Mouse (Mus musculus): ENCODE results near the gene Krt7. TPM values are rescaled to one million over a fixed set of nuclear protein-coding genes. Genes with fewer than 3 reads are reported as not detected.

Krt7 gene
- total RNA-seq, 2 experiments from 2014 or later = not detected

DNA sequence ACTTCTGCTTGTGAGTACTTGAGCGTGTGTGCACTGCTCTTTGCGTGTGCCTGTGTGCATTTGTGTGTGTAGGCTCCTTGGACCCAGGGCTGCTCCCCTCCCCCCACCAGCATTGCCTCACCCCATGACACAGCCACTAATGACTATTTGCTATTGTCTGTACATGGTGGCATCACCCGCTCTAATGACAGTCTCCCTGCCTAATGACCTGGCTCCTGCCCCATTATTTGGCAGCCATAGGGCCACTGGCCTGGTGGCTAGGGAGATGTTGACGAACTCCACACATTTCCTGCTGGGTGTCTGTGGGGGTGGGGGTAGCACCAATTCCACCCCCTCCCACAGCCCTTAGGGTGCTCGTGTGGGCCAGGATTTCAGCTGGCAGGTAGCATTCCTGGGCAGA, 32.2 kb upstream of the Krt7 start:
- DNase-seq = no peak

DNA sequence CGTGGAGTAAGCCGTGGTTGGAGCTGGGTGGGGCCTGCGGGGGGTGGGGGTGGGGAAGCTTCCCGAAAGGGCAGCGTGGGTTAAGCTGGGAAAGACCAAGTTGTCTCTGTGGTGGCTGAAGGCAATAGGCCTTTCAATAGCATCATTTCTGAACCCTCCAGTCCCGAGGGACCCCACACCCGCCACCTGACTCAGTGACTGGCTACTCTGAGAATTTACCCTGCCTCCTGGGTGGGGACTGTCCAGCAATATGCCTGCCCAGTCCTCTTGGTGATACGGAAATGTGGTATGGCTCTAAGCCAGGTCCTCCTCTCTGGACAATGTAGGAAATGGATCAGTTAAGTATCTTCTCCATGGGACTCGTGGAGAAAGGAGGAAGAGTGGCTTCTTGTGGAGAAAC, 29.1 kb upstream of the Krt7 start:
- DNase-seq = no peak

DNA sequence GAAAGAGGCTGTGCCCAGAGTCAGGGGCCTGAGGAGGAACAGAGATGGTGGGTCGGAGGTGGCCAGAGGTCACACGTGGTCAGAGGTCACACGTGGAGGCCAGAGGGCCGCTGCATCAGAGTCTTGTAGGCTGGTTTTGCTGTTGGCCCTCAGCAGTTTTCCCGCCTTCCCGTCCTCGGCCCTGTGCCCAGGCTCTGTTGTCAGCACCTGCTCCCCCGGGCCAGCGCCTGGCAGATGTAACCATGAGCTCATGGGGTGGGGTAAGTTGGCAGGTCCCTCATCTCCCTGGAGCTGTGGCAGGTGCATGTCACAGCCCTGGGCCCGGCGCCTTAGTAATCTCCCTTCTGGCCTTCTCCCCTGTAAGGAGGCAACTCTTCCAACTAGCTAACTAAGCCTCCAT, 28.0 kb upstream of the Krt7 start:
- no peak for DNase-seq

DNA sequence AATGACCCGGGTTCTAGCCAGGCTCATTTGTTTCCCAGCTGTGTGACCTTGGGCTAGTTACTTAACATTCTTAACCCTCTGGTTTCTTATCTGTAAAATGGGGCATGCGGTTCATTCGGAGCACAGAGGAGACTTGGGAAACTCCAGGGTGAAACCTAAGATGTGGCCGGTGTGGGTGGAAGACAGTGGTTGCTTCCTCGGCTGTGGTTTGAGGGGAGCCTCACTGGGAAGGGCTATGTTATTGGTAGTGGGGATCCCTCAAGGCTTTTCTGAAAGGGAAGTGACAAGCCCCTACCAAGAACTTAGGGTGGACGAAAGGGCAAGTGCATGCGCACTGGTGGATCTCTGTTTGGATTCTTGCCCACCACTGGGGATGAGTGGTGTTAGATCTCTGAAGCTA, 26.2 kb upstream of the Krt7 start:
- no peak for DNase-seq

DNA sequence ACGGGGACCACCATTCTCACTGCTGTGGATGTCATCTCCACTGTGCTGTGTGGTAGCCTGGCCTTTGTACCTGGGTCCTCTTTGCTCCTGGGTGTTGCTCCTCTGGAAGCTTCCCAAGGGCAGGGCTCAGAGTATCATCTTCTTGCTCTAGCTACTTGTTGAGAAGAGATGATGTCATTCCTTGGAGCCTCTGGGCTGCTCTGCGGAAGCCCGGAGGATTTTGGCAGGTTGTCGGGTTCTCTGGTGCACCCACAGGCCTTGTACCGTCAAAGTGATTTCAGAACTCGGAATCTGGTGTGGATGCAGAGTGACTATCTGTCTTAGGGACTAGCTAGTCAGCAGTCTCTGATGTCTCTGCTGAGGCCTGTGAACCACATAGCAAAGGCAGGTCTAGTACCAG, 25.8 kb upstream of the Krt7 start:
- no peak for DNase-seq

DNA sequence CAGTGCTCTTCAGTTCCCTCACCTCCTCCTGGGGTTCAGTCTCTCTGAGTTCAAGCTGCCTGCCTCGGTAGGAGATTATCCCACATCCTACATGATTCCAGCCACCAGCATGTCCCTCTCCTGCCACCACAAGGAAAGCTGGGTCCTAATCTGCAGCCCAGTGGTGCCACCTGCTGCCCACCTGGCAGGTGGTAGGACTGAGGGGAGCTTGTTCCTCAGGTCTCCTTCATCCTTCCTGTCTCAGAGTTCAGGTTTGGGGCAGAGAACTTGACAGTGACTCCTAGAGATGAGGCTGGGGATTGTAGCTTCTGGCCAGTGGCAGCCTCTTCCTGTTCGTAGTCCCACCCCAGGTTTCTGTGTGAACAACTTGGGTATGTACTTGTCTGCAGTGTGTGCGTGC, 23.7 kb upstream of the Krt7 start:
- DNase-seq = no peak

DNA sequence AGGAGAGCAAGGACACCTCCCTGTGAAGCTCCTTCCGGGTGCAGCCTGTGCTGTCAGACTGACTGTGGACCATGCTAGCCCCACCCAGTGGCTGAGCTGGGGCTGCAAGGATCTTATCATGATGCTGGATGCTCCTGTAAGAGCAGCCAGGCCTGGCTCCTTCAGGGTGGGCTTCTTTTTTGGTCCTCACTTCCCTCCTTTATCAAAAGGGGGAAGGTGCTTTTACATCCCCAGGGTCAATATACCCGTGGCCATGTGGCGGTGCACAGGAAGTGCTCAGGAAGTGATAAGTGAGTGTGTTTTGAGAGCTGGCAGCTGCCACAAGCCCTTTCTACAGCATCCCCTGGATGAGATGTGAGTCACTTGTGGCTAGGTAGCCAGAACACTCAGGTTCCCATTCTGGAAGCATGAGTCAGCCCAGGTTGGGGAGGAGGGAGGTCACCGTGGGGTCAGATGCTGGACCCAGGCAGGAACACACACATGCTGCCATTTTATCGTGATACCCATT, 22.8 kb upstream of the Krt7 start:
- no peak for DNase-seq

DNA sequence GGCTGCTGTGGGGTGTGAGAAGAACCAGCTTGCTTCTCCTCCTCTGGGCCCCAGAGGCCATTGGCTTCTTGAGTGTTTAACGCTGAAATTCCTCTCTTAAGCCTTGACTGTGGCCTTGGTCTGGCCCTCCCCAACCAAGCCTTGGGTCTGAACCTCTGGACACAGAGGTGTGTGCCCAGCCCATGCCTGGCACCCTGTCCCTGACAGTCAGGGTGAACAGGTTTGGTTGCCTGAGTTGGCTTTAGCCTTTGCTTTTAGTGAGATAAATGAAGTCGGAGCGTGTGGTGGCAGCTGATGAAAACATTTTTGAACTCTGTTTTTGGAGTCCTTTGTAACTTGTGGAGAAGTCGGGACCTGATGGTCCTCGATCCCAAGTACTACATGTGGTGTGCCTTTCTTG, 20.6 kb upstream of the Krt7 start:
- no peak for DNase-seq

DNA sequence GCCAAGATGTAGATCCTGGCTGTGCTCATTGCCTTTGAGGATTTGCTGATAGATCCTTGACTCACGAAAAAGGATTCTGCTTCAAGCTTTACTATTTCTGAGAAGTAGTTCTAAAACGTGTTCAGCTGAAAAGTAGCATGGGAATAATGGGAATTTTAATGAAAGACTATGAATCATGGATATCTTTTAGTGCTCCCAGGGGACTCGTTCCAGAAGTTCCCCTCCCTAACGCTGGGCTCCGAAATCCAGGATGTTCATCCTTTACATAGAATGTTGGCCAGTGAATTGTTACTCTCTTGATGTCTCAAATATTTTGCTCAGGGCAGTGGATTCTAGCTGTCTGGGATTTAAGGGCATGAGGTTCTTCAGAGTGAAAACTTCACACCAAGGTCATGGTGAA, 18.6 kb upstream of the Krt7 start:
- DNase-seq = no peak

DNA sequence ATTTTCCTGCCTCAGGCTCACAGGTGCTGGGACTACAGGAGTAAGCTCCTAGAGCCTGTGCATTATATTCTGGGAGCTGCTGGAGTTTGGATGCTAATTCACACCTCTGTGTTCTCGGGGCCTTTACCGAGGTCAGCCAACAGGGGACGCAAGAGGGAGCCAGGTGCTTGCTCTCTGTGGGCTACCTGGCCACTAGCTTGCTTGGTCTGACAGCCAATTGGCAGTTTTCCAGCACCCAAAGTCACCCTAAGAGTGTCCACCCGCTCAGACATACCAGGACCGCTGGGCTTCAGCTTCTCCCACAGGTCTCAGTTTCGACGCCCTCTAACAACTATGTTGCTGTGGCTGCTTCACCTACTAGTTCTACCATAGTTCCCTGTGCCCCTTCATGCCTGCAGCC, 15.9 kb upstream of the Krt7 start:
- DNase-seq = no peak

DNA sequence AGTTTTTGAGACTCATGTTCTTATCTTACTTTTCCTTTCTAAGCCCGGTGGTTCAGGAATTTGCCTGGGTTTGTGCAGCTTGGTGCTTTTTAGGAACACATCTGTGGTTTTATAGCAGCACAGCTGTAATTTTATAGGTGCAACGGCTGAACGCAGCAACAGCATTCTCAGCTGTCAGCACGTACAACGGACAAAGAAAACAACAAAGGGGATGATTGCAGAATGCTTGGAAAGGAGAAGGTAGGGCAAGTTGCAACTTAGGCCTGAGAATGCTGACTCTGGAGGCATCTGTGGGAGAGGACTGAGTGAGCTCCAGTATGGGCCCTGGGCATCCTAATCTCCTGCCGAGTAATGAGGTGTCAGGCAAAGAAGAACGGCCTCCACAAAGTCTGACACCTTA, 14.4 kb upstream of the Krt7 start:
- DNase-seq = no peak

DNA sequence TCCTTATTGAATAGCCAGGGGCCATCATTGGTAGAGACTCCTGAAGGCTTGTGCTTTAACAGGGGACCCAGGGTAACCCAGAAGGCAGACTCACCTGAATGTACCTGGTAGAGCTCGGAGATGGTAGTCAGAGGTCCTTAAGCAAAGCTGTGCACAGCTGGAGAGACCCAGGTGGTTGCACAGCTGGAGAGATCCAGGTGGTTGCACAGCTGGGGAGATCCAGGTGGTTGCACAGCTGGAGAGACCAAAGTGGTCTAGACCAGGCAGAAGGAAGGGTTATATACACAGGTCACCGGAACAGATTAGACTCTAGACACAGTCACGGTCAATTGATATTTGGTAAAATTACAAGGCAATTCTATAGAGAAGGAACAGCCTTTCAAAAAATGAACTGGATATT, 13.9 kb upstream of the Krt7 start:
- DNase-seq = no peak

DNA sequence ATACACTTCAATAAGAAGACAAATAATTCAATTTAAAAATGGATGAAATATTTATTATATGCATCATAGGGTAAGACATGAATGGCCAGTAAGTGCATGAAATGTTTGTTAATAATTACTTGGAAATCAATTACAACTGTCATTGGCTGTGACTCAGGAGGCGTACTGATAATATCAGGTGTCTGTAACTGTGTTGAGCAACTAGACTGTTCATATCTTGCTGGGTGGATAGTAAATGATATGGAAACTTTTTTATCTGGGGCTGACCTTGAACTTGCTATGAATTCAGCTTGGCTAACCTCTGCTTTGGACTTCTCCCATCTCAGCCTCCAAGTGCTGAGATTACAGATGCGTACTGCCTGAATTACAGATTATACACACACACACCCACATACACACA, 13.2 kb upstream of the Krt7 start:
- no peak for DNase-seq

DNA sequence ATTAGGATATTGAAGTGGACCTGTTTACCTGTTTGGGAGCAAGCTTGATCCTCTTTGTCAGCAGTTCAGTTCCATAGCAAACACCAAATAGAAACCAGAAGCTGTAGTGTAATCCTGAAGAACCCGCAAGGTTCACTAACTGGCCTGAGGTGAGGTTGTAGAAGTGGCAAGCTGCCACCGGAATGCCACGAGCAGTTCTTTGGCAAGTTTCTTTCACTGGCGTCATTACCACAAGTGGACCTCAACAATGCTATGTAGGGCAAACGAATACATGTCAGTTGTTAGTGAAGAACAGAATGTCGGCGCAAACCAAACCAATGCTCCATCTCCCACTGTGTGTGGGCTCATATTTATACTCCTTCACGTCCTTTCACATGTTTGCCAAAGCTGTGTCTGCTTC, 12.6 kb upstream of the Krt7 start:
- no peak for DNase-seq

DNA sequence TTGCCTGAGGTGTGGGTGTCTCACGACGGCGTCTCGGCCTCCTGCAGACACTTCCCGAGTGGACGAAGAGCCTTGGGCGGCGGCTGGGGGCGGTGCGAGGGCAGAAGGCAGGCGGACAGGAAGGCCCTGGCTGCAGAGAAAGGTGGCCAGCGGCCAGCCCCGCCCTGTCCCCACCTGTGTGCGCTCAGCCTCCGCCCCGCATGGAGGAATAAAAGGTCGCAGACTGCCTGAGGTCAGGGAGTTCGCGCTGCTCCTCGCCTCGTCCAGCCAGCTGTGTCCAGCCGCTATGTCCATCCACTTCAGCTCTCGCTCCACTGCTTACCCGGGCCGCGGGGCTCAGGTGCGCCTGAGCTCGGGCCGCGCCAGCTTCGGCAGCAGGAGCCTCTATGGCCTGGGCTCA, 1.3 kb downstream of the Krt7 start:
- DNase-seq = no peak

DNA sequence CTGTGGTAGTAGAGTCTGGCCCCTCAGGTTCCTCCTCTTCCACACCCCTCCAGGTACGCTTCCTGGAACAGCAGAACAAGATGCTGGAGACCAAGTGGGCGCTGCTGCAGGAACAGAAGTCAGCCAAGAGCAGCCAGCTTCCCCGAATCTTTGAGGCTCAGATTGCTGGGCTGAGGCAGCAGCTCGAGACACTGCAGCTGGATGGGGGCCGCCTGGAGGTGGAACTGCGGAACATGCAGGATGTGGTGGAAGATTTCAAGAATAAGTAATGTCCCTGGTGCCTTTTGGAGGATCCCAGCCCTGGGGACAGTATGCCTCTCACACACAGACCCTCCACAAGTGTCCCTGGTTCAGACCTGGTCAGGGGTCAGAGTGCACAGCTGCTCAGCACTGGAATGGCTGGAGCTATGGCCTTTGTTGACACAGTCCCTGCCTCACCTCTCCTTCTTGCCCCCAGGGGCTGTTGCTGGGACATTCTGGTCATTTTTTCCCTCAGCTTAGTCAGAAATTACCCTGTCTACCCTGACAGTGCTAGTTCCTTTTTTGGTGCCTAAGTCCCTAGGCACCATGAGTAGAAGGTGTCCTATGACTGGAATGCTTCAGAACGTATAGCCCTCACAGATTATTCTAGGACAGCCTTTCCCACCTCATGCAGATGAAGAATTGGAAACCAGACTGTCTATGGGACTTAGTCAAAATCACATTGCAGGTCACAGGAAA, 3.2 kb downstream of the Krt7 start:
- DNase-seq = no peak

DNA sequence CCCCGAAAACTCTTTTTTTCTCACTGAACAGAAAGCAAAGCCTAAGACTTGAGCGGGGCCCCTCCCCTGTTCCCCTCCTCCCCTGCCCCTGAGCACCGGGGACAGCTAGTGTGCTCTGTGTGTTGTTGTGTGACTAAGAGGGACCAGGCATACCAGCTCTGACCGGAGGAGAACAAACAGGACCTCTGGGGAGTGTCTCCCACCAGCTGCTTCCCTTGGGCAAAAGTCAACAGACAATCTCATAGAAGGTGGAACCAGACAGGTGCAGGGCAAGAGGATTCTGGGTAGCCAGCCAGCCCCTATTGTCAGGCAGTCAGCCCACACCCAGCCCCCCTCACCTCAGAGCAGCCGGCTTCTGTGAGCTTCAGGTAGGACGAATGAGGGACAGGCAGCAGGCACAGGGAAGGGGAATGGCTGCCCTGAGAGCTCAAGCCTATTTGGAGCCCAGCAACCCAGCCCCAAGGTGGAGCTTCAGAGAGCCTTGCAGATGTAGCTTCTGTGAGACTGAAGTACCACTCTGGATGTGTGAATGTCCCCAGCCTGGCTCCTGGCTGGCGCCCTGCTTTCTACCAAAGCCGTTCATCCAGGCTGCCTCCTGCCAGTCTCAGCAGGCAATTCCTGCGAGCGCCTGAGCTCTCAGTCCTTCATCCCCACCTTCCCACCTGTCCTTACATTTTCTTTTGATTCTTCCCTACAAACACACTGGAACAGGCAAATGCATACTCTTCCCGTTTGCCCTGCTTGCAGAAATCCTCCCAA, 4.1 kb downstream of the Krt7 start:
- no peak for DNase-seq

DNA sequence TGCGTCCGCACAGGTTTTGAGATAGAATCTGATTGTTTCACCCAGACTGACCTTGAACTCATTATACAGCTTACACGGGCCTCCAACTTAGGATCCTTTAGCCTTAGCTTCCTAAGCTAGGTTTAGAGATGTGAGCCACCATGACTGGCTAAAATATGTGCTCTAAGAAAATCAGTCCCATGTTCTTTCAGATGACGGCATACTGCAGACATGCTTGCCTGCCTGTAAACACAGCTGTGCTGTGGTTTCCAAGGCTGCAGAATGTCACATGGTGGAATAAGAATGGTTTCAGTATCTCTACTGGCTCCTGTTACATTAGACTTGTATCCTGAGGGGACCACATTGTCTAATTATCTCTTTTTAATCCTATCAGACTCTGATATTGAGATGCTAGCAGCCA, 8.1 kb downstream of the Krt7 start:
- no peak for DNase-seq

DNA sequence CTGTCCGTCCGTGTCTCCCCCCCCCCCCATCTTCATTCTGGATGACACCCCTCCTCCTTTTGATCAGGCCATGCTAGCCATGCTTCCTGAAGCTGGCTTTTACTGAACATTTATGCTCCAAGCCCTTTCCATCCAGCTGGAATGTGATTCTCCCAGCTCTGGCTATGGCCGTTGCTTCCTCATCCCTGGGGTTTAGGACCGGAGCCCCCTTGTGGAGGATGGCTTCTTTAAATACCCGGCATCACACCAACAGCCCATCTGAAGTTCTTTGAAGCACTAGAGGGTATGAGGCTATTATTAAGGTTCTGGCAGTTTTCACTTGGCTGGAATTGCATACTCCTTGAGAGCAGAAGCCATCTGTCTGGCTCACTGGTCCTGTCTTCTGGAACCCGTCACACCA, 10.1 kb downstream of the Krt7 start:
- DNase-seq = no peak

DNA sequence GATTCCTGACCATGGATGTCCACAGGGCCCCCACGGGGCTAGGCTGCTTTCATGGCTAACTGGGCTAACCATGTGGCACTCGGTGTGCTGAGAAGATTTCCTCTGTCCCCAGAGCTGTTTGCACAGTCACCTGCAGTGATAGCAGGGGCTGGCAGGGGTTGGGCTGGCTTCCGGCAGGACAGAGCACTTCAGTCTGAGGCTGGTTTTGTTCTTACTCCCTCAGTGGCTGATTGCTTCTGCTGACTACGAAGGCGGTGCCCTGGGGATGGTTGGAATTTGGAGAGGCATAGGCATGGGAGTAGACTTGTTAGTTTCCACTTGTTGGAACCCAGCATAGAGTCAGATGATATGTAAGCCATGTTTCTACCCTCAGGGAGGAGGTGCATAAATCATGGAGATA, 14.1 kb downstream of the Krt7 start:
- DNase-seq = no peak

DNA sequence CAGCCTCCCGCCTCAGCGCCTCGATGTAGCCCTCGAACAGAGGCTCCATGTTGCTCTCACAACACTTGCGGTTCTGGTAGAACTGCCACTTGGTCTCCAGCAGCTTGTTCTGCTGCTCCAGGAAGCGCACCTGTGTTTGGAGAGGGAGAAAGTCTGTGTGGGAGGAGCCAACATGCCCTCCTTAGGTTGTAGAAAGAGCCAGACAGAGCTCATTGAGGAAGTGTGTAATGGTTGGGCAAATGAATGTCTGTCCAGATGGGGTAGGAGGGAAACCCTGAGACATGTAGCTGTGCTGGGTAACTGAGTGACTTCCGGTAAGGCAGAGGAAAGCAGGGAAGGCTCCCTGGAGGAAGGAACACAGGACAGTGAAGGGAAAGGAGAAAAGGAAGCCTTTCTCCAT, 25.8 kb downstream of the Krt7 start:
- DNase-seq = no peak

DNA sequence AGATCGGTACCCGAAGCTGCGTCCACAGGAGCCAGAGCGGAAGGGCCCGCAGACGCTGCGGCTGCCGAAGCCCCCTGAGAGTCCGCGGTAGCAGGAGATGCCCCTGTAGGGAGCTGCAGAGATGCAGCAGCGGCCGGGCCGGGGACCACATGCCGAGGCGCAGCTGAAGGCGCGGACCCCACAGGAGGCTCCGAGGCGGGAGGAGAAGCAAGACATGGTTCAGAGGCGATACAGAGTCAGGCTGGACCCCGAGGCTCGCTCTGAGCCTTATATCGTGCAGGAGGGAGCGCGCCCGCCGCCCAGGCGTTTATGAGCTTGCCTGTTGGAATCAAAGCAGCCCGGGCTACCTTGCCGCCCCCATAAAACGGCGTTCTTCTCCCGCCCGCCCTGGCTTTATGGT, 27.7 kb downstream of the Krt7 start, which contains the start of gene Krt87:
Krt87 (minus strand) TSS at position 250 of the 400 bp plus-strand sequence.
- DNase-seq = no peak

DNA sequence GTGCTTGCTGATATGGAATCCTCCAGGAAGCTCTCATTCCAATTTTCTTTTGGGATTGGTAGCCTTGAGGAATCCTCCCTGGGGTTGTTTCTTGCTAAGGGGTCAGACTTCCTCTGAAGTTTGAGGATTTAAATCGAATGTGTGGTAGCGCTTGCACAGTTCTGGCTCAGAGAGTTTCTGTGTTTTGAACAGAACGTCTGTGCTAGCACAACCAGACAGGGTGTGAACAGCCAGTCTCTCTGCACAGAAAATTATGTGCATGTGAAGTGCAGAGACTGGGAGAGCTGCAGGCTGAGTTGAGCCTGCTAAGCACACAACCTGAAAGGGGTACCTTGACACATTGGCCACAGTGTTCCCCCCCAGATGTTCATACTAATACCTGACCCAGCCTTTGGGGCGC, 30.0 kb downstream of the Krt7 start:
- peak; percentile 38 to 42 for DNase-seq

DNA sequence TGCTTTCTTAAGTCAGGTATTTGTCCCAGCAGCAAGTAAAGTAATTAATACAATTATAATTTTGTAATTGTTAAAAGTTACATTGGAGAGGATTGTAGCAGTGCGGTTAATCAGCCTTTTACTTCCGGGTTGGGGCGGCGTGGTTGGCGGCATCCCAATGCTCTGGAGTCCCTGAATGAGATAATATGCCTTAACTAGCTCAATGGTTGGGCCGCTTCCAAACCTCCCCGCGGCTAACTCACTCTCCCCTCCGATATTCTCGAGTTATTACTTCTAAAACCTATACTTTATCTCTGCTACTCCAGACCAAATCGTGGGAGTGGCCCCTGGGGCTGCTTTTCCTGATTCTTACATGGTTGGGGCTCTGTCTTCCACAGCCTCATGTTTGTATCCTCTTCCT, 35.7 kb downstream of the Krt7 start:
- DNase-seq = no peak

Measured in layer of hippocampus, postnatal 36 days (tissue).